Mouse (Mus musculus): Measurements from ENCODE around the gene Atp2c1. TPM values are rescaled to one million over a fixed set of nuclear protein-coding genes. Genes with fewer than 3 reads are reported as not detected.

Atp2c1 gene
- polyA plus RNA-seq, 1 experiment from 2014 or later, result 100 TPM

Other genes with a start within 250 kb of the Atp2c1 start
- gene Aste1, start 131.9 kb downstream of the Atp2c1 start, polyA plus RNA-seq (2016; fragmentation: Nextera tagmentation; extraction: Ambion mirVana), result 14.1 and 14.2 TPM in 2 replicates
- gene Nek11, start 131.8 kb downstream of the Atp2c1 start, polyA plus RNA-seq (2016; fragmentation: Nextera tagmentation; extraction: Ambion mirVana), result 1.5 and 1.8 TPM in 2 replicates
- 25.7 and 27.3 TPM in 2 replicates for gene Pik3r4, start 115.7 kb upstream of the Atp2c1 start, polyA plus RNA-seq (2016; fragmentation: Nextera tagmentation; extraction: Ambion mirVana)

All from neural tube, embryonic 12.5 days (tissue).